Mouse (Mus musculus): Measurements from ENCODE around the gene Tmem184b. TPM values are rescaled to one million over a fixed set of nuclear protein-coding genes. Genes with fewer than 3 reads are reported as not detected.

Gene Tmem184b
- polyA plus RNA-seq, 1 experiment from 2014 or later = 42.0 TPM

- Histone ChIP-seq H3K27me3 (no peaks in the 10 kb centered on the region), H3K4me2 (peak overlapping the region; percentile 79), H3K9me3 (no peaks in the 10 kb centered on the region), H3K4me1 (replicated peaks) (peaks cover 28% of the 10 kb centered on the region), H3K36me3 (no peaks in the 10 kb centered on the region), H3K4me3 (peak overlapping the region; percentile 57), H3K9ac (peak overlapping the region; percentile 79), H3K27ac (replicated peaks) (peak overlapping the region; percentile 92)
- WGBS = 5% methylated on average over 20 of the region's 20 CpGs
- ATAC-seq (ENCODE audit: low read depth) = peak; percentile 34
Observed at GRCm38 (mm10) chr15:79326971-79327961, 76.1 kb downstream of the Tmem184b start.

GRCm38 (mm10) chr15:79326264-79326663 lies 77.1 kb downstream of the Tmem184b start:
- no peak for ATAC-seq (ENCODE audit: low read depth)
- Histone ChIP-seq H3K9me3 (no peaks in the 10 kb centered on the region), H3K4me3 (0 out of 2 replicates have a peak overlapping the region, but pooled peaks have one; percentile 57), H3K9ac (no peak overlapping the region; the same call in 1 of the 2 replicates), H3K27ac (replicated peaks) (peak overlapping the region; percentile 92), H3K4me2 (peak overlapping the region; percentile 79; the same call in 1 of the 2 replicates), H3K36me3 (no peaks in the 10 kb centered on the region), H3K4me1 (replicated peaks) (peaks cover 28% of the 10 kb centered on the region), H3K27me3 (no peaks in the 10 kb centered on the region)
- 60% methylated on average over 4 of the region's 4 CpGs for WGBS

GRCm38 (mm10) chr15:79325742-79326141 lies 77.6 kb downstream of the Tmem184b start:
- H3K4me1 ChIP-seq (replicated peaks) = peaks cover 28% of the 10 kb centered on the region
- 0 out of 2 replicates have a peak overlapping the region, but pooled peaks have one; percentile 79 for H3K4me2 ChIP-seq
- H3K27me3 ChIP-seq = no peaks in the 10 kb centered on the region
- no peaks in the 10 kb centered on the region for H3K36me3 ChIP-seq
- 80% methylated on average over 3 of the region's 3 CpGs for WGBS
- H3K27ac ChIP-seq (replicated peaks) = peak overlapping the region; percentile 38; the same call in 1 of the 2 replicates
- H3K4me3 ChIP-seq = no peak overlapping the region
- H3K9ac ChIP-seq = peak overlapping the region; percentile 45; the same call in 1 of the 2 replicates
- no peaks in the 10 kb centered on the region for H3K9me3 ChIP-seq
- ATAC-seq (ENCODE audit: low read depth) = no peak

GRCm38 (mm10) chr15:79324373-79324772 lies 79.0 kb downstream of the Tmem184b start:
- H3K4me3 ChIP-seq = no peak overlapping the region
- 0 out of 2 replicates have a peak overlapping the region, but pooled peaks have one; percentile 15 for H3K27ac ChIP-seq (replicated peaks)
- no peak for ATAC-seq (ENCODE audit: low read depth)
- peaks cover 28% of the 10 kb centered on the region for H3K4me1 ChIP-seq (replicated peaks)
- H3K9ac ChIP-seq = no peak overlapping the region
- no peaks in the 10 kb centered on the region for H3K9me3 ChIP-seq
- no peak overlapping the region for H3K4me2 ChIP-seq
- H3K36me3 ChIP-seq = no peaks in the 10 kb centered on the region
- 88% methylated on average over 3 of the region's 3 CpGs for WGBS
- H3K27me3 ChIP-seq = no peaks in the 10 kb centered on the region

- Histone ChIP-seq H3K4me3 (no peak overlapping the region), H3K27me3 (no peaks in the 10 kb centered on the region), H3K27ac (replicated peaks) (peak overlapping the region; percentile 15; the same call in 1 of the 2 replicates), H3K36me3 (no peaks in the 10 kb centered on the region), H3K9me3 (no peaks in the 10 kb centered on the region), H3K4me1 (replicated peaks) (peaks cover 28% of the 10 kb centered on the region), H3K9ac (no peak overlapping the region), H3K4me2 (no peak overlapping the region)
- WGBS = 82% methylated on average over 4 of the region's 4 CpGs
- no peak for ATAC-seq (ENCODE audit: low read depth)
Observed at GRCm38 (mm10) chr15:79323791-79324155, 79.6 kb downstream of the Tmem184b start.

GRCm38 (mm10) chr15:79322991-79323790 lies 80.2 kb downstream of the Tmem184b start:
- ATAC-seq (ENCODE audit: low read depth) = no peak
- 79% methylated on average over 6 of the region's 6 CpGs for WGBS
- H3K9me3 ChIP-seq = no peaks in the 10 kb centered on the region
- H3K27ac ChIP-seq (replicated peaks) = peak overlapping the region; percentile 52; the same call in 1 of the 2 replicates
- peaks cover 28% of the 10 kb centered on the region for H3K4me1 ChIP-seq (replicated peaks)
- H3K27me3 ChIP-seq = no peaks in the 10 kb centered on the region
- H3K36me3 ChIP-seq = no peaks in the 10 kb centered on the region
- no peak overlapping the region for H3K9ac ChIP-seq
- H3K4me2 ChIP-seq = no peak overlapping the region
- no peak overlapping the region for H3K4me3 ChIP-seq

GRCm38 (mm10) chr15:79322281-79322990 lies 80.9 kb downstream of the Tmem184b start:
- peaks cover 2% of the 10 kb centered on the region; the same call in 1 of the 2 replicates for H3K36me3 ChIP-seq

GRCm38 (mm10) chr15:79321733-79322190 lies 81.6 kb downstream of the Tmem184b start:
- H3K4me3 ChIP-seq = no peak overlapping the region
- peaks cover 20% of the 10 kb centered on the region for H3K4me1 ChIP-seq (replicated peaks)
- no peak for ATAC-seq (ENCODE audit: low read depth)
- H3K27ac ChIP-seq (replicated peaks) = no peak overlapping the region
- H3K9ac ChIP-seq = no peak overlapping the region
- no peaks in the 10 kb centered on the region for H3K27me3 ChIP-seq
- WGBS = 86% methylated on average over 5 of the region's 5 CpGs
- H3K9me3 ChIP-seq = no peaks in the 10 kb centered on the region
- H3K36me3 ChIP-seq = peaks cover 7% of the 10 kb centered on the region; the same call in 1 of the 2 replicates
- no peak overlapping the region for H3K4me2 ChIP-seq

More at GRCm38 (mm10) chr15:79322281-79322990, 80.9 kb downstream of the Tmem184b start:
- Histone ChIP-seq H3K4me1 (replicated peaks) (peaks cover 27% of the 10 kb centered on the region), H3K27ac (replicated peaks) (no peak overlapping the region), H3K9me3 (no peaks in the 10 kb centered on the region), H3K27me3 (no peaks in the 10 kb centered on the region), H3K9ac (no peak overlapping the region), H3K4me3 (no peak overlapping the region), H3K4me2 (no peak overlapping the region)
- no peak for ATAC-seq (ENCODE audit: low read depth)
- 82% methylated on average over 11 of the region's 11 CpGs for WGBS

GRCm38 (mm10) chr15:79313848-79314369 lies 89.5 kb downstream of the Tmem184b start:
- Histone ChIP-seq H3K4me1 (replicated peaks) (no peaks in the 10 kb centered on the region), H3K27me3 (no peaks in the 10 kb centered on the region), H3K9me3 (no peaks in the 10 kb centered on the region), H3K4me3 (no peak overlapping the region), H3K9ac (no peak overlapping the region), H3K36me3 (peaks cover 30% of the 10 kb centered on the region), H3K27ac (replicated peaks) (no peak overlapping the region), H3K4me2 (no peak overlapping the region)
- 75% methylated on average over 8 of the region's 8 CpGs for WGBS
- ATAC-seq (ENCODE audit: low read depth) = no peak

Measured in neural tube, embryonic 13.5 days (tissue).